Comparison of ENCODE assay signal across 16 mouse cellular contexts in the genomic region with DNA sequence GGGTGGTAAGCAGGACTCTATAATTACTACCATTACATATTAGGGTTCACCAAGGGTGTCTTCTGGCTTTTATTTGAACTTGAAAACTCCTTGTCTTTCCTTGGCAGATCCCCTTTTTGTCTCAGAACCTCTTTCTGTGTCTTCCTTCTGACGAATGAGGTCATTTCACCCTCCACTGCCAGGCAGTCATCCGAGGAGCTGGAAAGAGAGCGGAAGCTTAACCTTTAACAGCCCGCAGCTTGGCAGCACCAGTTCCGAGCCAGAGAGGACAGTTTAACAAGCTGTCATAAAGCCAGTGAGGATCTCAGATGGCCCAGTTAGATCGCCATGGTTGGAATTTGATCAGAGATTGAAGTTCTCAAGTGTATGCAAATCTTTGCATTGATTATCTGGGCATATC. TPM values are rescaled to one million over a fixed set of nuclear protein-coding genes. Genes with fewer than 3 reads are reported as not detected.
DNase-seq lines count a peak whose midpoint lies in the region; ATAC-seq and TF ChIP-seq lines count a peak whose summit lies in the region.
"Had no signal": no experiment of that assay in that cellular context is flagged by ENCODE, and none has a peak within 500 bp of the region (broad histone marks: within the 10 kb centered on the region; RNA-seq: fewer than 3 reads in every experiment).

No protein-coding gene starts in this region.

- no peak for TF ChIP-seq POLR2A in small intestine, adult 2 months (IDR thresholded peaks at IDR 0.05; ENCODE audit: low read depth, low read length)

- no peaks in the 10 kb centered on the region for H3K9me3 ChIP-seq in midbrain, postnatal 0 days (ENCODE audit: low read length)
- H3K9me3 ChIP-seq: heart, embryonic 13.5 days; hindbrain, embryonic 12.5 days had no signal

- no peak for ATAC-seq in midbrain, postnatal 0 days (ENCODE audit: low FRiP score)

- H3K27ac ChIP-seq in small intestine, adult 2 months (ENCODE audit: insufficient read depth, low read depth, low read length): peak overlapping the region; percentile 98
- H3K27ac ChIP-seq in midbrain, postnatal 0 days (ENCODE audit: low read depth, low read length): no peak overlapping the region
- H3K27ac ChIP-seq: heart, embryonic 13.5 days; hindbrain, embryonic 12.5 days had no signal

- H3K4me3 ChIP-seq in small intestine, adult 2 months (ENCODE audit: low read depth, low read length): no peak overlapping the region
- H3K4me3 ChIP-seq in midbrain, postnatal 0 days (ENCODE audit: low read depth, low read length): no peak overlapping the region
- H3K4me3 ChIP-seq: erythroblast, embryonic 14.5 days; heart, embryonic 13.5 days; hindbrain, embryonic 12.5 days had no signal

- H3K36me3 ChIP-seq in small intestine, adult 2 months (ENCODE audit: control insufficient read depth, insufficient read depth, low read length): no peaks in the 10 kb centered on the region
- no peaks in the 10 kb centered on the region for H3K36me3 ChIP-seq in midbrain, postnatal 0 days (ENCODE audit: insufficient read depth, low read length)
- H3K36me3 ChIP-seq: G1E; heart, embryonic 13.5 days; hindbrain, embryonic 12.5 days had no signal

- H3K4me2 ChIP-seq in midbrain, postnatal 0 days (ENCODE audit: low read depth, low read length, poor library complexity, severe bottlenecking): no peak overlapping the region
- H3K4me2 ChIP-seq: heart, embryonic 13.5 days; hindbrain, embryonic 12.5 days; midbrain, embryonic 11.5 days had no signal

- peak; percentile 3 for DNase-seq in cerebellum, adult 9-11 months
- no peak for DNase-seq in cerebellum, adult 18-20 months
- peak; percentile 28 for DNase-seq in urinary bladder, postnatal 14 days (ENCODE audit: low spot score)
- no peak for DNase-seq in urinary bladder, postnatal 25 days (ENCODE audit: low spot score)
- DNase-seq in kidney, adult 9 months: peak; percentile 92
- DNase-seq in midbrain, postnatal 0 days (ENCODE audit: low spot score): no peak
- DNase-seq in urinary bladder, adult 2 months (ENCODE audit: low spot score): no peak
- DNase-seq: B cell, adult 2 months; lung, adult 18-20 months; thymus, postnatal 14 days had no signal

- 28% methylated on average over 6 of the region's 6 CpGs for WGBS in small intestine, adult 2 months
- WGBS in midbrain, postnatal 0 days: 41% methylated on average over 6 of the region's 6 CpGs

- no peak for TF ChIP-seq CTCF in small intestine, adult 2 months (IDR thresholded peaks at IDR 0.05; ENCODE audit: extremely low read depth, insufficient read length, insufficient replicate concordance, low read depth, low read length)
- no peak for TF ChIP-seq CTCF in midbrain, postnatal 0 days (IDR thresholded peaks at IDR 0.05)

- no peaks in the 10 kb centered on the region for H3K27me3 ChIP-seq in small intestine, adult 2 months (ENCODE audit: control insufficient read depth, insufficient read depth, low read length)
- peaks cover 24% of the 10 kb centered on the region for H3K27me3 ChIP-seq in midbrain, postnatal 0 days (ENCODE audit: insufficient read depth, low read length)
- H3K27me3 ChIP-seq: heart, embryonic 13.5 days had no signal

- no peak overlapping the region for H3K9ac ChIP-seq in midbrain, postnatal 0 days (replicated peaks; ENCODE audit: low read length, poor library complexity, severe bottlenecking)
- H3K9ac ChIP-seq: heart, embryonic 13.5 days; hindbrain, embryonic 12.5 days had no signal

- peaks cover 33% of the 10 kb centered on the region; the same call in 1 of the 2 replicates for H3K4me1 ChIP-seq in small intestine, adult 2 months (ENCODE audit: control insufficient read depth, insufficient read depth, insufficient read length, low read length)
- peaks cover 3% of the 10 kb centered on the region; the same call in 1 of the 2 replicates for H3K4me1 ChIP-seq in midbrain, postnatal 0 days (ENCODE audit: insufficient read depth, low read length)

RNA-seq across cellular contexts. Expression of gene Baiap2l1, which starts 2.4 kb away (rescaled TPM):
- polyA plus RNA-seq in small intestine, adult 2 months (2012; rRNA removed): 31.3 and 49.1 TPM in 2 replicates
- total RNA-seq in midbrain, postnatal 0 days (2014; rRNA removed): 0.14 and 0.44 TPM in 2 replicates
- 0.66 and 0.80 TPM in 2 replicates for polyA plus RNA-seq in midbrain, postnatal 0 days (2015; fragmentation: Nextera tagmentation; extraction: Ambion mirVana)
- polyA plus RNA-seq in urinary bladder, adult 2 months (2012; rRNA removed): 7.3 and 8.6 TPM in 2 replicates
- polyA plus RNA-seq: erythroblast, embryonic 14.5 days; G1E had no signal

Comparison
In these comparisons a context has a peak if more than half of its experiments do, and no peak if none do; other contexts are left out.
1. DNase-seq: peak in cerebellum, adult 9-11 months (single experiment), urinary bladder, postnatal 14 days (single experiment) and kidney, adult 9 months (single experiment); none in cerebellum, adult 18-20 months (0 of 2), urinary bladder, postnatal 25 days (single experiment), midbrain, postnatal 0 days (single experiment) and urinary bladder, adult 2 months (single experiment).